Mouse (Mus musculus): ENCODE measurements around the gene Meis1.

- no peak for TF ChIP-seq MAFK (IDR thresholded peaks at IDR 0.05; ENCODE audit: insufficient replicate concordance, low read length)
- no peak for TF ChIP-seq POLR2AphosphoS2 (IDR thresholded peaks at IDR 0.05; ENCODE audit: low read depth, low read length)
- TF ChIP-seq POLR2A (IDR thresholded peaks at IDR 0.05; ENCODE audit: low read depth, low read length) = no peak
- no peak for TF ChIP-seq ELF1 (IDR thresholded peaks at IDR 0.05; ENCODE audit: low read depth, low read length)
- TF ChIP-seq USF2 (conservative IDR thresholded peaks at IDR 0.05; ENCODE audit: low read depth, low read length) = no peak
These were observed 135.3 kb downstream of the Meis1 start for GRCm38 (mm10) chr11:18883507-18883881.
